Comparison of ENCODE assay signal across 10 mouse cellular contexts in genomic region chr14:76787601-76788000, GRCm38 (mm10).
DNase-seq lines count a peak whose midpoint lies in the region; ATAC-seq and TF ChIP-seq lines count a peak whose summit lies in the region.
"Had no signal": no experiment of that assay in that cellular context is flagged by ENCODE, and none has a peak within 500 bp of the region (broad histone marks: within the 10 kb centered on the region; RNA-seq: fewer than 3 reads in every experiment).

No protein-coding gene starts in this region.

- peaks cover 10% of the 10 kb centered on the region; the same call in 1 of the 2 replicates for H3K4me1 ChIP-seq in kidney, postnatal 0 days (replicated peaks; ENCODE audit: insufficient read depth, low read length)
- peaks cover 18% of the 10 kb centered on the region for H3K4me1 ChIP-seq in limb, embryonic 10.5 days

- no peak overlapping the region for H3K9ac ChIP-seq in kidney, postnatal 0 days (ENCODE audit: low read depth, low read length)

- H3K36me3 ChIP-seq in kidney, postnatal 0 days (ENCODE audit: insufficient read depth, low read length), result no peaks in the 10 kb centered on the region
- H3K36me3 ChIP-seq in limb, embryonic 10.5 days, result no peaks in the 10 kb centered on the region

- ATAC-seq in common myeloid progenitor, adult 5-6 weeks (replicated peaks; ENCODE audit: low read depth, poor library complexity, severe bottlenecking), result peak; percentile 94
- peak; percentile 61; the same call in 1 of the 2 replicates for ATAC-seq in kidney, postnatal 0 days (replicated peaks; ENCODE audit: low FRiP score, low read depth)

- DNase-seq in ovary, adult 18-20 months (ENCODE audit: low spot score), result peak; percentile 70
- no peak for DNase-seq in ovary, postnatal 14 days (ENCODE audit: low spot score)
- no peak for DNase-seq in kidney, postnatal 0 days (ENCODE audit: low spot score)
- DNase-seq in skeletal muscle tissue, adult 2 months (ENCODE audit: low read depth, low spot score), result peak; percentile 25
- no peak for DNase-seq in layer of hippocampus, adult 18-20 months (ENCODE audit: low spot score in 2 of 2)
- DNase-seq in limb, embryonic 10.5 days (ENCODE audit: low spot score), result no peak
- DNase-seq in right cerebral cortex, adult 2 months (ENCODE audit: low spot score in 2 of 2), result no peak
- DNase-seq: cerebellum, adult 8-10 months; layer of hippocampus, postnatal 36 days had no signal

- no peak overlapping the region for H3K27ac ChIP-seq in kidney, postnatal 0 days
- H3K27ac ChIP-seq in limb, embryonic 10.5 days, result no peak overlapping the region

- WGBS in kidney, postnatal 0 days, result 56% methylated on average over 6 of the region's 6 CpGs
- WGBS in limb, embryonic 10.5 days, result 89% methylated on average over 6 of the region's 6 CpGs

- H3K4me2 ChIP-seq in kidney, postnatal 0 days (ENCODE audit: low read length), result no peak overlapping the region

- H3K4me3 ChIP-seq in kidney, postnatal 0 days (replicated peaks; ENCODE audit: low read depth, low read length), result no peak overlapping the region
- no peak overlapping the region for H3K4me3 ChIP-seq in limb, embryonic 10.5 days

- no peak for TF ChIP-seq CTCF in kidney, postnatal 0 days (IDR thresholded peaks at IDR 0.05; ENCODE audit: low read depth)

- no peaks in the 10 kb centered on the region for H3K9me3 ChIP-seq in kidney, postnatal 0 days (replicated peaks; ENCODE audit: low read length)
- no peaks in the 10 kb centered on the region for H3K9me3 ChIP-seq in limb, embryonic 10.5 days (replicated peaks)

- no peaks in the 10 kb centered on the region for H3K27me3 ChIP-seq in kidney, postnatal 0 days (ENCODE audit: insufficient read depth, low read length)
- no peaks in the 10 kb centered on the region for H3K27me3 ChIP-seq in limb, embryonic 10.5 days (ENCODE audit: low read depth, poor library complexity, severe bottlenecking)

Comparison
In these comparisons a context has a peak if more than half of its experiments do, and no peak if none do; other contexts are left out.
1. DNase-seq: peak in ovary, adult 18-20 months (single experiment) and skeletal muscle tissue, adult 2 months (single experiment); none in ovary, postnatal 14 days (single experiment), kidney, postnatal 0 days (single experiment), layer of hippocampus, adult 18-20 months (0 of 2), limb, embryonic 10.5 days (single experiment) and right cerebral cortex, adult 2 months (0 of 2).